Mouse (Mus musculus): ENCODE results near the gene Otop3. TPM values are rescaled to one million over a fixed set of nuclear protein-coding genes. Genes with fewer than 3 reads are reported as not detected.

The Otop3 gene
- total RNA-seq, 2 experiments from 2014 or later, result 0.14 to 0.17 TPM

DNA sequence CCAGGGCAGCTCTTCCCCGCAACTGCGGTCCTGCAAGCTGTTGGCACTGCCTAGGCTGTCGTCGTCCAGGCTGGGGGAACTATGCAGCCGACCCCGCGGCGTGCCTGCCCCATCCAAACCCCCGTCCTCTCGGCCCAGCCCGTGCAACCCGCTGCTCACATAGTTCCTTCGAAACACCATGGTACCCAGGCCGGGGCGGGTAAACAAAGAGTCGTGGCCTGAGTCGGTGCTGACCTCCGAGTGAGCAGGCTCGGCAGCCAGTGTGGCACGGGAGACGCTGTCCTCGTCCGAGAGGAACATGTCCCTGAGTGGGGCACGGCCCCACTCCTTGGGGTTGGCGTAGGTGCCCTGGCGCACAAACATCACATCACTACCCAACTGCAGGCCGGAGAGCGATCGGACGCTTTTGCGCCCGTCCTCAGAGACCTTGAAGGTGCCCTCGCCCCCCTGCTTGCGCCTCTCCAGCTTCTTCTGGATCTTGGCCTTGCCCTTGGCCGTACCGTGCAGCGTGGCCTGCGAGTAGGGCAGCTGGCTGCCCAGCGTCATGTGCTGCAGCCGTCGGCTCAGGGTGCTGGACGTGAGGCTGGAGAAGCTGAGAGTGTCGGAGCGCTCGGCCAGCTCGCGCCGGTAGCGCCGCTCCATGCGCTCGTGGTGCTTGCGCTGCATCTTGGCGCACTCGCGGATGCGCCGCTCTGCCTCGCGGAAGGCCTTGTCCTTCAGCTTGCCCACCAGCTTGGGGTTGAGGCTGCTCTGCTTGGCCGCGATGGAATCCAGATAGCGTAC, 16.1 kb upstream of the Otop3 start:
- DNase-seq (ENCODE audit: low spot score in 2 of 2), result no peak

- DNase-seq (ENCODE audit: low spot score in 2 of 2), result no peak
Observed at GRCm38 (mm10) chr11:115319704-115320383, 14.7 kb upstream of the Otop3 start.

GRCm38 (mm10) chr11:115321906-115322693, 12.4 kb upstream of the Otop3 start, which contains the start of gene Ush1g:
Ush1g (minus strand) TSS chr11:115322041.
- peak in 1 of 2 experiments; percentile 33 for DNase-seq (ENCODE audit: low spot score in 2 of 2)

DNA sequence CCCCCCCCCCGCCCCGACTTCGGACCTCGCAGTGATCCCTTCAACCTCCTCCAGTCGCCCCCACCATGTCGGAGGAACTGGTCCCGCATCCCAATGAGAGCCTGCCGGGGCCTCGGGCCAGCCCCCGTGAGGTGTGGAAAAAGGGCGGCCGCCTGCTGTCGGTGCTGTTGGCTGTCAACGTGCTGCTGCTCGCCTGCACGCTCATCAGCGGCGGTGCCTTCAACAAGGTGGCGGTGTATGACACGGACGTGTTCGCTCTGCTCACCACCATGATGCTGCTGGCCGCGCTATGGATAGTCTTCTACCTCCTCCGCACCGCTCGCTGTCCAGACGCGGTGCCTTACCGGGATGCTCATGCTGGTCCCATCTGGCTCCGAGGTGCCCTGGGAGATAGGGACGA, 11.2 kb upstream of the Otop3 start:
- DNase-seq (ENCODE audit: low spot score in 2 of 2), result no peak

GRCm38 (mm10) chr11:115326730-115327129, 7.8 kb upstream of the Otop3 start:
- DNase-seq (ENCODE audit: low spot score in 2 of 2), result no peak

- no peak for DNase-seq (ENCODE audit: low spot score in 2 of 2)
Observed at GRCm38 (mm10) chr11:115329339-115329738, 5.2 kb upstream of the Otop3 start.

- DNase-seq (ENCODE audit: low spot score in 2 of 2), result no peak
Observed at GRCm38 (mm10) chr11:115335223-115335622, 692 bp downstream of the Otop3 start.

- DNase-seq (ENCODE audit: low spot score in 2 of 2), result no peak
Observed at GRCm38 (mm10) chr11:115336115-115336514, 1.6 kb downstream of the Otop3 start.

DNA sequence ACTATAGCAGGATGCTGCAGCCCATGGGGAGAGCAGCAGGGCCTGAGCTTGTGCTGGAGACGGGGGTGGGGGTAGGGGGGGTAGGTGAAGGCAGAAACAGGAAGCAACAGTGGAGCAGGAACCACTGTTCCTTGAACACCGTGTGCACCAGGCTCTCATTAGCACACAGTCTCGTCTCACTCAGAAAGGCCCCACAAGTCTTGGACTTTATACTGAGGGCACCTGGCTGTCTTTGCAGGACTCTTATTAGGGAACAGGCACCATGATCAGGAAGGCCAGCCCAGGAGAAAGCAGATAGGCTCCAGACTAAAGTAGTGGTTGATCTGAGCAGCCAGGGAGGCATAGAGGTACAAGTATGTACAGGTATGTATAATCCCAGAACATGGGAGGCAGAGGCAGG, 2.8 kb downstream of the Otop3 start:
- DNase-seq (ENCODE audit: low spot score in 2 of 2), result no peak

- no peak for DNase-seq (ENCODE audit: low spot score in 2 of 2)
Observed at GRCm38 (mm10) chr11:115337826-115338225, 3.3 kb downstream of the Otop3 start.

DNA sequence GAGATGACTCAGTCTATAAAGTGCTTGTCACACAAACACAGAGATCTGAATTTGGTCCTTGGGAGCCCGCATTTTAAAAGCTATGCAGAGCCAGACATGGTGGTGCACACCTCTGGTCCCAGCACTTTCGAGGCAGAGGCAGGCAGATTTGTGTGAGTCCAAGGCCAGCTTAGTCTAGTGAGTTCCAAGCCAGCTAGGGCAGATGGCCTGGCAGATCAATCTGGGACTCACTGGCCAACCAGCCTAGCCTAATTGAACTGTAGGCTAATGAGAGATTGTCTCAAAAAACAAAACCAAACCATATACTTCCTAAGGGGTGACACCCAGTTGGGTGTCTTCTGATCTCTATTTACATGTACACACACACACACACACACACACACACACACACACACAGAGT, 6.7 kb downstream of the Otop3 start:
- peak in 1 of 2 experiments; percentile 42 for DNase-seq (ENCODE audit: low spot score in 2 of 2)

GRCm38 (mm10) chr11:115341866-115342265, 7.3 kb downstream of the Otop3 start:
- no peak for DNase-seq (ENCODE audit: low spot score in 2 of 2)

GRCm38 (mm10) chr11:115344967-115345366, 10.4 kb downstream of the Otop3 start:
- DNase-seq (ENCODE audit: low spot score in 2 of 2), result no peak

DNA sequence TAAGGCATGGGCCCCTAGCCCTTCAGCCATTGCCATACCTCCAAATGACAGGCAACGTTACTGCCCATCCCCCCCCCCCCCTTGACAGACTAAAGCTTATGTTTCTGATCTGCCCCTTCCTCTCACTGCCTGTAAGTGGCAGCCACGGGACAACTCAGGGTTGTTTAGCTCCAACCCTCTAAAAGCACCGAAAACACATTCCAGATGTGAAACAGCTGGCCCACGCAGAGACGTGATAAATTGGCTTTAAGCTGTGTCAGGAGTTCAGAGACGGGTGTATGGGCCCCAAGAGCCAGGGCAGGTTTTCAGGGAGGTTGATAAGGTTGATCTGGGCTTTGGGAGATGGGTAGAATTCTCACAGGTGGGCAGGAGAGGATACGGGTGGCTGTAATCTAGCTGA, 11.0 kb downstream of the Otop3 start:
- DNase-seq (ENCODE audit: low spot score in 2 of 2), result no peak

- no peak for DNase-seq (ENCODE audit: low spot score in 2 of 2)
Observed at GRCm38 (mm10) chr11:115348681-115349248, 14.2 kb downstream of the Otop3 start.

- no peak for DNase-seq (ENCODE audit: low spot score in 2 of 2)
Observed at GRCm38 (mm10) chr11:115349976-115350375, 15.4 kb downstream of the Otop3 start.

GRCm38 (mm10) chr11:115353375-115353774, 18.8 kb downstream of the Otop3 start:
- DNase-seq (ENCODE audit: low spot score in 2 of 2), result no peak

DNA sequence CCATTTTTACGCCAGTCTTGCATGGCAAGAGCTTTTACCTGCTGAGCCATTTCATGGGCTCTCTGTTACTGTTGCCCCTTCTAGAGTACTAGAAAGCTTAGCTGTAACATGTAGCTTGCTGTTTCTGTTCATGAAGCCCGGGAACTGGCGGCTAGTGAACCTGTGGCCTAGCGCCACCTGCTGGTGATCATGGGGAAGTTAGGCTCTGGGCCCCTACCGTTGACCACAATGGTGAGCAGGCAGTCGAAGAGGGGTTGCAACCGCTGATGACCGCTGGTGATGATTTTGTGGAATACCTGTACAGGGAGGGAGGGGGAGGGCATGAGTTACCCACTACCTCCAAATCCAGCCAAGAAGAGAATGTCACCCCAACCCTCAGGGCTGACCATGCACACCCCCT, 19.7 kb downstream of the Otop3 start:
- DNase-seq (ENCODE audit: low spot score in 2 of 2), result peak; percentile 51 to 78

DNA sequence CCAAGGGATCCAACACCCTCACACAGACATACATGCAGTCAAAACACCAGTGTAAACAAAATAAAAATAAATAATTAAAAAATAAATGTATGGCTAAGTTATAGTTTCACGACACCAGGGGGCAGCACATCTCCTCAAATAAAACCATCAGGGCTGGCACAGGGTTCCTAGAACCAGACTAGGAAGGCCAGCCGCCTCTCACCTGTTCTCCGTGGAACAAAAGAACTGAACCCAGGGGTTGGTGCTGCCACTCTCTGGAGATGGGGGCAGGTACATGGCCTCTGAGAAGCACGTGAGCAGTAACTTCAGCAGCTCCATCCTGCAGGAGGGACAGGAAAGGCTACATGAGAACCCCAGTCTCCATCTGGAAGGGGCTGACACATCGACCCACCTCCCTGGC, 23.9 kb downstream of the Otop3 start:
- DNase-seq (ENCODE audit: low spot score in 2 of 2), result peak; percentile 71

DNA sequence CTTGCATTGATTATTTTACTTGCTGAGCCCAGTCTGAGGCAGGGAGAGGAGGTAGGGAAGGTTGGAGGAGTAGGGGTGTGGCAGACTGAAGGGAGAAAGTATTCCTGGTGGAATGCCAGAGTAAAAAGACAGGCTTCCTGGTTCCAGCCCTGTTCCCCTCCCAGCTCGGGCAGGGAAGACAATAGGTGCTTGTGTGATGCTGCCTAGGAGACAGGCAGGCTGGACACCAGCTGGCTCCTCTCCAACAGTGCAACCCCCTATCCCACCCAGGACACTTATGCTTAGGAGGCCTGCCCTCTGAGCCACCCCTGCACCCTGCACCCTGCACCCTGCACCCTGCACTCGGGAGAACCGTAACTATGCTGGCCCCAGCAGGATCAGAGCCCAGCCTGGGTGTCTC, 24.8 kb downstream of the Otop3 start:
- DNase-seq (ENCODE audit: low spot score in 2 of 2), result no peak

GRCm38 (mm10) chr11:115359726-115360125, 25.2 kb downstream of the Otop3 start:
- no peak for DNase-seq (ENCODE audit: low spot score in 2 of 2)

Measured in layer of hippocampus, postnatal 14 days (tissue).